Mouse (Mus musculus): ENCODE data around the gene Fzr1.

- TF ChIP-seq CTCF (IDR thresholded peaks at IDR 0.05; ENCODE audit: low read depth) (no peak), EP300 (optimal IDR thresholded peaks at IDR 0.05) (no peak)
Measured at GRCm38 (mm10) chr10:81399296-81399695, 21.0 kb upstream of the Fzr1 start.

Data from stomach, postnatal 0 days (tissue).